Mouse (Mus musculus) fibroblast of lung, adult 2 months (primary cell): ENCODE data around the gene Fgf9.

Experiments used
- DNase-seq: peaks from one replicate; pipeline ENCODE4 v3.0.0-alpha.2; 2011; ENCODE audit warnings: low read depth

Gene Fgf9

DNA sequence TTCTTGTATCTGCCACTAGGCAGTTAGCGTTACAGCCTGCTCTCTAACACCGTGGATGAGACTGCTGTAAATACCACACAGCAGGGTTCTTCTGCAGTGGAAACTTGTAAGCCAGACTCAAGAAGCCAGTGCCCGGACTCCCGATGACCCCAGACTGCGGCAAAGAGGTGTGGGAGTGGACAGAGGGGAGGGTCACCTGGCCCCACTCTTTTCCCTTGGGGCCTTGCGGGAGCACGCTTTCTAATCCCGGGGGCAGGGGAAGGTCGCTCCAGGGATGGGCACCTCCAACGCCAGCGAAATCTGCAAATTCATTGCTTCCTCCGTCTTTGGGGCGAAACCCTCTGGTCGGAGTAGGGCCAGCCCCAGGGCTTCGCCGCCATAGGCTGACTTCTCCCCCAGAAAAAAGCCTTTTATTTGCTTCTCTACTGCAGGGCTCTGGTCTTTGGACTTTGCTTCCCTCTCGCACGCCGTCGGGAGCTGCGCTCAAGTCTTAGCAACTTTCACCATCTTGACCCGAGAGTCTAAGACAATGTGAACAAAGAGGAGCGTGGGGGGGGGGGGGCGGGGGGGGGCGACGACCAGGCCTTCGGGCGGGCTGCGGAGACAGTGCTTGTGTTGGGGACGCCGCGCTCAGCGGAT is at the start of gene Fgf9:
Gene Fgf9 (plus strand): TSS at position 67 of the 639 bp plus-strand sequence.
- no peak for DNase-seq

DNA sequence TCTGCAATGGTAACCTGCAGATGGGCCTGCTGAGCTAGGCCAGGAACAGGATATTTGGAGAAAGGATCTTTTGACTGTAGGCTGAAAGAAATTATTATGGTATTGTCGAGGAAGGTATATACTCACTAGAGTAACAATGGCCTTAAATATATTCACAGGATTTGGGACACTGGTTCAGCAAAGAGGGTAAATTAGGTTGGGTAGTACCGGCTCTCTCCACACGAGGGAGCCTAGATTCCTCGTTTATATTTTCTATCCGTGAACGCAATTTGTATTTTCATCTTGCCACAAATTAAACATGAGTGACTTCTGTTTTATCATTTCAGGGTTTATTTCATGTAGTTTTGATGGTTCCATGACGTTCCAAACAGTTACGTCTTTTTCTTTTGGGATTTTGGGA is 35.8 kb upstream of the Fgf9 start:
- DNase-seq, result no peak

DNA sequence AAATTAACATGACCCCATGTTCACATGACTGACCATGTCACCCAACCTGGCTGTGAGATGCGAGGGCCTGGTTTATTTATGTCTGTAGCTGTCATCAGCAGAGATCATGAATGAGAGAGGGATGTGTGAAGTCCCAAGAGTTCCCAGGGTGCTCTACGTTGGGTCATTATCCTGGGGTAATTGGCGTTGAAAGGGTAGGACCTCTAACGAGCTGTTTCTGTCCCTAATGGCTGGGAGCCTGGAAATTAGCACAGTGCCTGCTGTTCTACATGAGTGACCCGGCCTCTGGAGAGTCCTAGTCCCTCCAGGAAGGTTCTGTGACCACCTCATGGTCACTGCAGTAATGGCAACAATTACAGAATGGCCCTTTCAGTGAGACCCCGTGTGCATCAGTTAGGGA is 34.2 kb upstream of the Fgf9 start:
- DNase-seq, result no peak

DNA sequence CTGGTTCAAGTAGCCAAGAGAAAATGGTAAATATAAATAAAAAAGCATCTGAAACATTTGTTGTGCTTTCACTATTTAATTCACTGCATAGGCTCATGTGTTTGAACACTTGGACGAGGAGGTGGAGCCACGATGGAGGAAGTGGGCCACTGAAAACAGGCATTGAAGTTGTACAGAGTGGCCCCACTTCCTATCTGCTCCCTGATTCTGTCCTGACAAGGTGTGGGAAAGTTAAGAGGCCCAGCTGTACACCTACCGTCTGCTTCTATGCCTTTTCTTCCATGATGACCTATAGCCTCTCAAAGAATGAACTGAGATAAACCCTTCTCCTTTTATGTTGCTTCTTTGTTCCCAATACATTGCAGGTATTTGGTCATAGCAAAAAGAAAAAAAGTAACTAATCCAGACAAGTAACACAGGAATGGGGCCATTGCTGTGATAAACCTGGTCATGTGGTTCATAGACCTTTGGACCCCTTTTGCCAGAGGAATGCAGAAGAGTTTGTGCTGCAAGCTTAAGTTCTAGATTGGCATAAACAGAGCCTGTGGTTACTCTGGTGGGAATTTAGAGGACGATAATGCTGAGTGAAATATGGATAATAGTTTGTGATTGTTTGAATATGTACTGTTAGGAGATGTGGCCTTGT is 23.6 kb upstream of the Fgf9 start:
- DNase-seq, result no peak

DNA sequence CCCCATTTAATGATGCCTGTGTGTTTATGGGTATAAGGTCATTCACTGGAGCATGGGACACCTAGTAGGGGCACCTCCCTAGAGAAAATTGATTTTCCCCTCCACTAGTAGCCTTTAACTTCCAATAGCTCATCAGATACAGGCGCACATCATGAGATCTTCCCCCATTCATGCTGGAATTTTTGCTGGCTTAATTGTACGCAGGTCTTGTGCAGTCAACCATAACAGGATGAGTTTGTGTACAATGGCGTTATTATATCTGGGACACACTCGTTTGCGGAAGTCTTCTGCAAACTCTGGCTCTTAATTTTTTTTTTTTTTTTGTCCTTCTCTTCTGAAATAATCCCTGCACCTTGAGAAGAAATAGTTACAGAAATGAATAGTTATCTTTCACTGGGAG is 19.7 kb upstream of the Fgf9 start:
- no peak for DNase-seq

- DNase-seq, result no peak
These were observed 2.8 kb upstream of the Fgf9 start for GRCm38 (mm10) chr14:58067586-58067985.

DNA sequence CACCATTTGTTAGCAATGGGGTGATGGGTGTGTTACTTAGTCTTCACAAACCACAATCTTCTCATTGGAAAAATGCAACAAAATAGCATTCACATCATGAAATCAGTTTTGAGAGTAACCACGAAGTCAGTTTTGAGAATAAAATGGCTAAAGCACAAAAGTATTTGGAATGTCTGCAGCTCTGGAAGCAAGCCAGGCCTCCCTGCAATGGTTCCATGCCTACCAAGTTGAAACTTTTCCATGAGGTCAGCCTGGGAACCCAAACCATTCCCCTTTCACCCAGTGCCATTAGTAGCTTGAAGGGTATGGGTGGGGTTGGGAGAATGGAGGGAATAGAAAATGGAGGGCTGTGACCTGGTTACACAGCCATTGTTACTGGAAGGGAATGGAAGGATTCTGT is 1.7 kb upstream of the Fgf9 start:
- DNase-seq, result peak; percentile 34

DNA sequence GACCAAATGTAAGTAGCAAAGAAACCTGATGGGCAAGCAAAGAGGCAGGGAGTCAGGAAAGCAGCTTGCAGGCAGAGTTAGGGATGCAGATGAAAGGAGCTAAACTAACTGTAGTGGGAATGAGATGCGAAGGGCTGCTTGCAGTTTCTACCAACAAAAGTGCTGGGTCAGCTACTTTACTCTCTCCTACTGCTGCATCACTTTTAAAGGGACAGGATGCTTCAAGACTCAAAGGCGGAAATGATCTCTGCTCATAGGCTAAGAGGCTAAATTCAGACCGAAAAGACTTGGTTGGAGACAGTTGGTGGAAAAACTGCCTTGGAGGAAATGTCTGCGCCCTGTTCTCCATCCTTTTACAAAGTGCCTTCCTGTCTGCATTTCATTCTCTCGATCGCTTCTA is 420 bp upstream of the Fgf9 start:
- no peak for DNase-seq

GRCm38 (mm10) chr14:58071120-58071641 is 834 bp downstream of the Fgf9 start:
- DNase-seq, result no peak

- no peak for DNase-seq
These were observed 1.8 kb downstream of the Fgf9 start for GRCm38 (mm10) chr14:58071830-58072770.

DNA sequence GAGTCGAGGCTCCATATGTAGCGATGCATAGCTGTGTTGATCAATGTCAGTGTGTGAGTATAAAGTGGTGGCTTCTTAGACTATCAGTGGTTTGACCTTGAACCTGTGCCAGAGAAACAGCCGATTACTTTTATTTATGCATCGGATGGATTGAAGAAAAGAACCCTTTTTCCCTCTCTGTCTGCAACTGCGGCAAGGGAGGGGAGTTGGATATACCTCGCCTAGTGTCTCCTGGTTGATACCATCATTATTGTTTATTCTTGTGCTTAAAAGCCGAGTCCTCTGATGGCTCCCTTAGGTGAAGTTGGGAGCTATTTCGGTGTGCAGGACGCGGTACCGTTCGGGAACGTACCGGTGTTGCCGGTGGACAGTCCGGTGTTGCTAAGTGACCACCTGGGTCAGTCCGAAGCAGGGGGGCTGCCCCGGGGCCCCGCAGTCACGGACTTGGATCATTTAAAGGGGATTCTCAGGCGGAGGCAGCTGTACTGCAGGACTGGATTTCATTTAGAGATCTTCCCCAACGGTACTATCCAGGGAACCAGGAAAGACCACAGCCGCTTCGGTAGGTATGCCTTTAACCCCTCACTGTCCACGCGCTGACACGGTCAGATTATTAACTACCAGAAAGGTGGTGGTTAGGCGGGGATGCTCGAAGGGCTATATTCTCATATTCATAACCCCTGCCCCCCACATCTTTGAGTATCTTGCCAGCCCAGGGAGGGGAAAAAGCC is 2.6 kb downstream of the Fgf9 start:
- DNase-seq, result no peak

GRCm38 (mm10) chr14:58073936-58074335 is 3.6 kb downstream of the Fgf9 start:
- DNase-seq, result no peak

- DNase-seq, result no peak
These were observed 4.5 kb downstream of the Fgf9 start for GRCm38 (mm10) chr14:58074621-58075432.

DNA sequence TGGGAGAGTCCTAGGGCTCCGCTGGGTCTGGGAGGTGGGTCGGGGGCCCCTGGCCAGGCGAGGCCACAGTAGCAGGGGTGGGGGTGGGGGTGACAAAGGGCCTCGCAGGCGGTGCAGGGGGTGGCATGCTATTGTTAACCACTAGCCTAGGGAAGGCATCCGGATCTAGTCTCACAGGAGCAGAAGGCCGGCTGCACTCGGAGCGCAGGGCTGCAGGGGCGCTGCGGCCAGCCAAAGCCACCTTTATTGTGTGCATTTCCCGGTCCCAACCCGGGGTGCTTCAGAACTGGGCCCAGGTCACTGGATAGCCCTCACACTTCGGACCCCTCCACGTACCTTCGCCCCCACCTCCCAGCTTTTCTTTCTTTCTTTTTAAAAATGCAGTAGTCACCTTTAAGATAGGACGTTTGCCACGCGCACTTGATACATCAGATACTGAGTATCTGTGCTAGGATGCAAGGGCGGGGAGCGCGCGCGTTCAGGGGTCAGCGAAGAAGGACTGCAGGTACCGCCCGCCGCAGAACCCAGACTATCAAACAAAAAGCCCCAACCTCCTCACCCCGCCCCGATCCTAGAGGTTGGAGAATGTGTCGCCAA is 5.2 kb downstream of the Fgf9 start:
- no peak for DNase-seq

DNA sequence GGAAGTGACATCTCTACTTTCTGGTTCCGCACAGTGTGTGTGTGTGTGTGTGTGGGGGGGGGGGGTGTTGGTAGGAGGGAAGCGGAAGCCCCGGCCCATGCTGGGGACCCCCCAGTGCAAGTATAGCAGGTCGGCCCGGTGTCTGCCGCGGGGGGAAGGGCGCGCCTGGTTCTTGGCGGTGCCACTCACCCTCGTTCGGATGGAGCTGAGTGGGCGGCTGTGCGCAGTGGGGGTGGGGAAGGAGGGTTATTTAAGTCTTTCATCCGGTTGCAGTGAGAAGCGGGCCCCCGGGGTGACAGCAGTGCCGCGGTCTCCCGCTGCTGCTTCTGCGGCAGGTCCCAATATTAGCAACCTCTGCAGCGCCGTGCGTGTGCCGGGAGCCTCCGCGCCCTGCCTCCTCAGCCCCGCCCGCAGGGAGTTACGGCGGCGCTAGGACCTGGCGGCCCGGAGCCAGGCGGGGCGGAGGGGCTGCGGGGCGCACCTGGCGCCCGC is 5.7 kb downstream of the Fgf9 start:
- no peak for DNase-seq

- DNase-seq, result no peak
These were observed 6.4 kb downstream of the Fgf9 start for GRCm38 (mm10) chr14:58076726-58077255.

DNA sequence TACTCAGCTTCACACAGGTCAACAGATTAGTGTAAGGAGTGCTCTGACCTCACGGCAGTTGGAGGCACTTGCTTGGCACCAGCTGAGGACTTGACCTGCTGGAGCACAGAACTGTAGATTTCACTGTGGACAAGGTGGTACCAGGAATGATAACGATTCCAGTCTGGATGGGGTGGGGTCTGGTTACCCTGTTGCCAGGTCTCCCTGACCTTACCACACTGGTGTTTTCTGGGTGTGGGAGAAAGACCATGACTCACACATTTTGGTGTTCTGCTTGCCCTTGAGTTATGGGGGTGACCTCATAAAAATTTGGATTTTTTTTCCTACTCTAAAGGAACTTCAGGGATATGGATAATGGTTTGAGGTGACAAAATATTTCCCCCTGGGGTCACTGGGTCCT is 9.1 kb downstream of the Fgf9 start:
- no peak for DNase-seq

GRCm38 (mm10) chr14:58081955-58082354 is 11.6 kb downstream of the Fgf9 start:
- DNase-seq, result no peak

- DNase-seq, result no peak
These were observed 13.9 kb downstream of the Fgf9 start for GRCm38 (mm10) chr14:58084240-58084639.

- no peak for DNase-seq
These were observed 17.0 kb downstream of the Fgf9 start for GRCm38 (mm10) chr14:58087326-58087725.
